Mouse (Mus musculus): ENCODE results near the gene Pim2. TPM values are rescaled to one million over a fixed set of nuclear protein-coding genes. Genes with fewer than 3 reads are reported as not detected.

Gene Pim2
- polyA plus RNA-seq, 1 experiment, result 3.0 TPM

DNA sequence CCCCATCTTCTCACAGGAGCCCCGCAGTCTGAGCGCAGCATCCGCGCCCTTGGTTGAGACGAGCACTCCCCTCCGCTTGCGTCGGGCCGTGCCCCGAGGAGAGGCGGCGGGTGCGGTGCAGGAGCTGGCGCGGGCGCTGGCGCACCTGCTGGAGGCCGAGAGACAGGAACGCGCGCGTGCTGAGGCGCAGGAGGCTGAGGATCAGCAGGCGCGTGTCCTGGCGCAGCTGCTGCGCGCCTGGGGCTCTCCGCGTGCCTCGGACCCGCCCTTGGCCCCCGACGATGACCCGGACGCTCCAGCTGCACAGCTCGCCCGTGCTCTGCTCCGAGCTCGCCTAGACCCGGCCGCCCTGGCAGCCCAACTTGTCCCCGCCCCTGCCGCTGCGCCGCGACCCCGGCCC, 44.0 kb downstream of the Pim2 start:
- no peak overlapping the region for H3K4me2 ChIP-seq (ENCODE audit: low read depth)
- no peak overlapping the region for H3ac ChIP-seq (ENCODE audit: control insufficient read depth, insufficient read length)
- no peak overlapping the region for H3K4me3 ChIP-seq
- H3K36me3 ChIP-seq (ENCODE audit: control insufficient read depth, insufficient read depth), result no peaks in the 10 kb centered on the region
- no peaks in the 10 kb centered on the region for H3K79me2 ChIP-seq (ENCODE audit: control insufficient read depth, insufficient read depth)
- TF ChIP-seq MYOD1 (IDR thresholded peaks at IDR 0.05; ENCODE audit: control insufficient read depth in 1 of 3, insufficient read length in 2 of 3, low read depth in 2 of 3) (peak in 2 of 3 experiments; percentile 55 to 73), TCF12 (IDR thresholded peaks at IDR 0.05; ENCODE audit: insufficient read depth, poor library complexity, severe bottlenecking) (no peak), USF1 (IDR thresholded peaks at IDR 0.05; ENCODE audit: low read depth) (no peak), MYOG (IDR thresholded peaks at IDR 0.05; ENCODE audit: control insufficient read depth in 1 of 3, insufficient read depth in 1 of 3, insufficient read length in 2 of 3, low read depth in 2 of 3) (peak in 2 of 3 experiments; percentile 83 to 90), SRF (IDR thresholded peaks at IDR 0.05; ENCODE audit: control insufficient read depth, insufficient read length, low read depth) (no peak), POLR2A (IDR thresholded peaks at IDR 0.05; ENCODE audit: insufficient read length, low read depth) (no peak), E2F4 (IDR thresholded peaks at IDR 0.05; ENCODE audit: insufficient read depth) (no peak), REST (IDR thresholded peaks at IDR 0.05; ENCODE audit: insufficient read depth, insufficient read length) (no peak), TCF3 (IDR thresholded peaks at IDR 0.05; ENCODE audit: insufficient read length, low read depth) (peak; percentile 36), CEBPB (IDR thresholded peaks at IDR 0.05; ENCODE audit: insufficient read depth, poor library complexity, severe bottlenecking) (no peak), POLR2AphosphoS2 (IDR thresholded peaks at IDR 0.05; ENCODE audit: insufficient read length, low read depth) (no peak), MAX (IDR thresholded peaks at IDR 0.05; ENCODE audit: low read depth) (no peak)
- H3K27me3 ChIP-seq (ENCODE audit: control insufficient read depth, insufficient read depth, insufficient read length), result peaks cover 22% of the 10 kb centered on the region

DNA sequence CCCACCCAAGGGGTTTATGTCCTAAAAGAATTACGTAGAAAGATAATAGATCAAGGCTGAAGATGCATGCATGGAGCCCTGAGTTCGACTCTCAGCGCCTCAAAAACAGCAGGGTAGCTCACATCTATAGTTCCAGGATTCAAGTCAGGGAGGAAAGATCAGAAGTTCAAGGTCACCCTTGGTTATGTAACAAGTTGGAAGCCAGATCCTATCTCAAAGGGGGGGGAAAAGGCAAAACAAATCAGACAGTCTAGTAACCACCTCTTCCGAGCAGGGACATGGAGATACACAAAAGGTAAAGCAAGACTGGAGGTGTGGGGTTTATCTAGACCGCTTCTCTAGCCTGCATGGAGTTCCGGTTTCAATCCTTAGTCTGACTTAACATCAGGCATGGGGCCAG, 48.2 kb downstream of the Pim2 start:
- no peaks in the 10 kb centered on the region for H3K36me3 ChIP-seq (ENCODE audit: control insufficient read depth, insufficient read depth)
- TF ChIP-seq MYOG (IDR thresholded peaks at IDR 0.05; ENCODE audit: control insufficient read depth in 1 of 3, insufficient read depth in 1 of 3, insufficient read length in 2 of 3, low read depth in 2 of 3), result no peak
- no peak for TF ChIP-seq TCF3 (IDR thresholded peaks at IDR 0.05; ENCODE audit: insufficient read length, low read depth)
- TF ChIP-seq SRF (IDR thresholded peaks at IDR 0.05; ENCODE audit: control insufficient read depth, insufficient read length, low read depth), result no peak
- no peak for TF ChIP-seq REST (IDR thresholded peaks at IDR 0.05; ENCODE audit: insufficient read depth, insufficient read length)
- TF ChIP-seq MYOD1 (IDR thresholded peaks at IDR 0.05; ENCODE audit: control insufficient read depth in 1 of 3, insufficient read length in 2 of 3, low read depth in 2 of 3), result no peak
- TF ChIP-seq MAX (IDR thresholded peaks at IDR 0.05; ENCODE audit: low read depth), result no peak
- TF ChIP-seq CEBPB (IDR thresholded peaks at IDR 0.05; ENCODE audit: insufficient read depth, poor library complexity, severe bottlenecking), result no peak
- TF ChIP-seq TCF12 (IDR thresholded peaks at IDR 0.05; ENCODE audit: insufficient read depth, poor library complexity, severe bottlenecking), result no peak
- no peak for TF ChIP-seq USF1 (IDR thresholded peaks at IDR 0.05; ENCODE audit: low read depth)
- no peak for TF ChIP-seq E2F4 (IDR thresholded peaks at IDR 0.05; ENCODE audit: insufficient read depth)
- TF ChIP-seq POLR2A (IDR thresholded peaks at IDR 0.05; ENCODE audit: insufficient read length, low read depth), result no peak
- no peak for TF ChIP-seq POLR2AphosphoS2 (IDR thresholded peaks at IDR 0.05; ENCODE audit: insufficient read length, low read depth)
- peaks cover 22% of the 10 kb centered on the region for H3K27me3 ChIP-seq (ENCODE audit: control insufficient read depth, insufficient read depth, insufficient read length)
- H3K79me2 ChIP-seq (ENCODE audit: control insufficient read depth, insufficient read depth), result no peaks in the 10 kb centered on the region
- no peak overlapping the region for H3K4me2 ChIP-seq (ENCODE audit: low read depth)
- H3ac ChIP-seq (ENCODE audit: control insufficient read depth, insufficient read length), result no peak overlapping the region
- no peak overlapping the region for H3K4me3 ChIP-seq

DNA sequence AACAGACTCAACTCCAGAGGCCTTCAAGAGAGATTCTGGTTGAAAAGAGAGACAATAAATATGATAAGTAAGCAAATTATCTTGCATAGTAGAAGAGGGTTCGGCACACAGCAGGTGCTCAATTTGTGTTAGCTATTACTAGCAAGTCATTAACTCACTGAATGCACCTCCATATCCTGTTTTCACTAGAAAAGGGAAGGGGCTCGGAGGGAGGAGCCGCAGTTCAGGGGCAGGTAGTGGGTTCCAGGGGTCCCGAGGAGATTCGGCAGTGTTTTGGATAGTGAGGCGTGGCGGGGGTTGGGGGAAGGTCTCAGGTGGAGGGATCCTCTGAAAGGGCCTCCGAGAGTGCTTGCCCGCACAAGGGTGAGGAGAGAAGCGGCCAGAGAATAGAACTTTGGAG, 49.1 kb downstream of the Pim2 start:
- H3K4me3 ChIP-seq, result no peak overlapping the region
- no peaks in the 10 kb centered on the region for H3K79me2 ChIP-seq (ENCODE audit: control insufficient read depth, insufficient read depth)
- H3K27me3 ChIP-seq (ENCODE audit: control insufficient read depth, insufficient read depth, insufficient read length), result peaks cover 18% of the 10 kb centered on the region
- no peak overlapping the region for H3ac ChIP-seq (ENCODE audit: control insufficient read depth, insufficient read length)
- TF ChIP-seq TCF3 (IDR thresholded peaks at IDR 0.05; ENCODE audit: insufficient read length, low read depth) (no peak), MYOG (IDR thresholded peaks at IDR 0.05; ENCODE audit: control insufficient read depth in 1 of 3, insufficient read depth in 1 of 3, insufficient read length in 2 of 3, low read depth in 2 of 3) (no peak), MAX (IDR thresholded peaks at IDR 0.05; ENCODE audit: low read depth) (no peak), TCF12 (IDR thresholded peaks at IDR 0.05; ENCODE audit: insufficient read depth, poor library complexity, severe bottlenecking) (no peak), E2F4 (IDR thresholded peaks at IDR 0.05; ENCODE audit: insufficient read depth) (no peak), CEBPB (IDR thresholded peaks at IDR 0.05; ENCODE audit: insufficient read depth, poor library complexity, severe bottlenecking) (no peak), USF1 (IDR thresholded peaks at IDR 0.05; ENCODE audit: low read depth) (no peak), MYOD1 (IDR thresholded peaks at IDR 0.05; ENCODE audit: control insufficient read depth in 1 of 3, insufficient read length in 2 of 3, low read depth in 2 of 3) (no peak), POLR2A (IDR thresholded peaks at IDR 0.05; ENCODE audit: insufficient read length, low read depth) (no peak), POLR2AphosphoS2 (IDR thresholded peaks at IDR 0.05; ENCODE audit: insufficient read length, low read depth) (no peak), REST (IDR thresholded peaks at IDR 0.05; ENCODE audit: insufficient read depth, insufficient read length) (no peak), SRF (IDR thresholded peaks at IDR 0.05; ENCODE audit: control insufficient read depth, insufficient read length, low read depth) (no peak)
- no peaks in the 10 kb centered on the region for H3K36me3 ChIP-seq (ENCODE audit: control insufficient read depth, insufficient read depth)
- no peak overlapping the region for H3K4me2 ChIP-seq (ENCODE audit: low read depth)

DNA sequence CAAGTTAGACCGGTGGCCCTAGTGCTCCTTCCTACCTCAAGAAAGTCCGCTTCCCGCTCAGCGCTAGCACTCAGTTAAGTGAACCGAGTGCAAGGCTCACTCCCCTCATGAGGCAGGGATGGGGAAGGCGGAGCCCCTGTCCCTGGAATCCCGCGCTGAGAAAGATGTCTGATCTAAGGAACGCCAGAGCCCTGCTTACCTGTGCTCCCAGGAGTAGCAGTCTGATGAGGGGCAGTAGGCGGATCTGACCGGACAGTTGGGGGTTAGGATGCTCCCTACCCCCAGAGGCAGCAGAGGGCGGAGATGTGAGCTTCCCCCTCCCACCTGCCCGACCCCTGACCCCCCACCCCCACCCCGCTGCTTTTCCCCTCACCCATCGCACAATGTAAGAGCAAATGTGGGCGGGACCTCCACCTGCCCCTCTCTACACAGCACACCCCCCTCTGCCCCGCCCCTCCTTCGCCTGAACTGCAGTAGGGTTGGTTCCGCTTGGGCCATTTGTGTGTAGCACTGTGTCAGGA, 50.3 kb downstream of the Pim2 start, which contains the start of gene Eras:
TSS of gene Eras (minus strand) at position 338 of the 521 bp plus-strand sequence.
- H3K79me2 ChIP-seq (ENCODE audit: control insufficient read depth, insufficient read depth), result no peaks in the 10 kb centered on the region
- H3K4me2 ChIP-seq (ENCODE audit: low read depth), result no peak within 1 kb of the TSS
- TF ChIP-seq SRF (IDR thresholded peaks at IDR 0.05; ENCODE audit: control insufficient read depth, insufficient read length, low read depth) (no peak), REST (IDR thresholded peaks at IDR 0.05; ENCODE audit: insufficient read depth, insufficient read length) (no peak), POLR2A (IDR thresholded peaks at IDR 0.05; ENCODE audit: insufficient read length, low read depth) (no peak), MYOG (IDR thresholded peaks at IDR 0.05; ENCODE audit: control insufficient read depth in 1 of 3, insufficient read depth in 1 of 3, insufficient read length in 2 of 3, low read depth in 2 of 3) (no peak), MAX (IDR thresholded peaks at IDR 0.05; ENCODE audit: low read depth) (no peak), E2F4 (IDR thresholded peaks at IDR 0.05; ENCODE audit: insufficient read depth) (no peak), CEBPB (IDR thresholded peaks at IDR 0.05; ENCODE audit: insufficient read depth, poor library complexity, severe bottlenecking) (no peak), TCF12 (IDR thresholded peaks at IDR 0.05; ENCODE audit: insufficient read depth, poor library complexity, severe bottlenecking) (no peak), TCF3 (IDR thresholded peaks at IDR 0.05; ENCODE audit: insufficient read length, low read depth) (no peak), MYOD1 (IDR thresholded peaks at IDR 0.05; ENCODE audit: control insufficient read depth in 1 of 3, insufficient read length in 2 of 3, low read depth in 2 of 3) (no peak), USF1 (IDR thresholded peaks at IDR 0.05; ENCODE audit: low read depth) (no peak), POLR2AphosphoS2 (IDR thresholded peaks at IDR 0.05; ENCODE audit: insufficient read length, low read depth) (no peak)
- no peak within 1 kb of the TSS for H3ac ChIP-seq (ENCODE audit: control insufficient read depth, insufficient read length)
- no peaks in the 10 kb centered on the region for H3K36me3 ChIP-seq (ENCODE audit: control insufficient read depth, insufficient read depth)
- H3K27me3 ChIP-seq (ENCODE audit: control insufficient read depth, insufficient read depth, insufficient read length), result peaks cover 6% of the 10 kb centered on the region
- H3K4me3 ChIP-seq, result no peak within 1 kb of the TSS

Other genes with a start within 250 kb of the Pim2 start
- gene Syp, start 239.8 kb upstream of the Pim2 start, polyA plus RNA-seq (2012; fragmentation: generic; extraction: Trizol), result 0.54 TPM
- 3.8 TPM for gene Prickle3, start 221.0 kb upstream of the Pim2 start, polyA plus RNA-seq (2012; fragmentation: generic; extraction: Trizol)
- gene Plp2, start 206.9 kb upstream of the Pim2 start, polyA plus RNA-seq (2012; fragmentation: generic; extraction: Trizol), result 294 TPM
- gene Magix, start 197.0 kb upstream of the Pim2 start, polyA plus RNA-seq (2012; fragmentation: generic; extraction: Trizol), result 0.05 TPM
- 17.1 TPM for gene Gpkow, start 181.1 kb upstream of the Pim2 start, polyA plus RNA-seq (2012; fragmentation: generic; extraction: Trizol)
- 38.9 TPM for gene Wdr45, start 163.9 kb upstream of the Pim2 start, polyA plus RNA-seq (2012; fragmentation: generic; extraction: Trizol)
- gene Gm45208, start 156.0 kb upstream of the Pim2 start, polyA plus RNA-seq (2012; fragmentation: generic; extraction: Trizol), result 0.64 TPM
- 64.4 TPM for gene Praf2, start 149.8 kb upstream of the Pim2 start, polyA plus RNA-seq (2012; fragmentation: generic; extraction: Trizol)
- 2.4 TPM for gene Ccdc120, start 127.4 kb upstream of the Pim2 start, polyA plus RNA-seq (2012; fragmentation: generic; extraction: Trizol)
- gene Tfe3, start 115.7 kb upstream of the Pim2 start, polyA plus RNA-seq (2012; fragmentation: generic; extraction: Trizol), result 31.9 TPM
- gene Gripap1, start 88.5 kb upstream of the Pim2 start, polyA plus RNA-seq (2012; fragmentation: generic; extraction: Trizol), result 19.8 TPM
- gene Kcnd1, start 56.0 kb upstream of the Pim2 start, polyA plus RNA-seq (2012; fragmentation: generic; extraction: Trizol), result 0.16 TPM
- 36.3 TPM for gene Otud5, start 36.9 kb upstream of the Pim2 start, polyA plus RNA-seq (2012; fragmentation: generic; extraction: Trizol)
- 32.9 TPM for gene Slc35a2, start 5.8 kb downstream of the Pim2 start, polyA plus RNA-seq (2012; fragmentation: generic; extraction: Trizol)
- gene Pqbp1, start 21.0 kb downstream of the Pim2 start, polyA plus RNA-seq (2012; fragmentation: generic; extraction: Trizol), result 79.5 TPM
- 44.1 TPM for gene Timm17b, start 21.1 kb downstream of the Pim2 start, polyA plus RNA-seq (2012; fragmentation: generic; extraction: Trizol)
- gene Gm10491, start 29.6 kb downstream of the Pim2 start, polyA plus RNA-seq (2012; fragmentation: generic; extraction: Trizol), result not detected
- not detected for gene Gm10490, start 31.3 kb downstream of the Pim2 start, polyA plus RNA-seq (2012; fragmentation: generic; extraction: Trizol)
- gene Pcsk1n, start 41.6 kb downstream of the Pim2 start, polyA plus RNA-seq (2012; fragmentation: generic; extraction: Trizol), result not detected
- gene Eras, start 50.3 kb downstream of the Pim2 start, polyA plus RNA-seq (2012; fragmentation: generic; extraction: Trizol), result not detected
- gene Hdac6, start 69.6 kb downstream of the Pim2 start, polyA plus RNA-seq (2012; fragmentation: generic; extraction: Trizol), result 11.5 TPM
- not detected for gene Gata1, start 99.8 kb downstream of the Pim2 start, polyA plus RNA-seq (2012; fragmentation: generic; extraction: Trizol)
- gene Glod5, start 140.2 kb downstream of the Pim2 start, polyA plus RNA-seq (2012; fragmentation: generic; extraction: Trizol), result not detected
- gene Suv39h1, start 196.5 kb downstream of the Pim2 start, polyA plus RNA-seq (2012; fragmentation: generic; extraction: Trizol), result 16.0 TPM
- 0.19 TPM for gene Was, start 212.2 kb downstream of the Pim2 start, polyA plus RNA-seq (2012; fragmentation: generic; extraction: Trizol)

Data from myocyte (in vitro differentiated cells).